Comparison of ENCODE assay signal across 19 mouse cellular contexts in the genomic region with DNA sequence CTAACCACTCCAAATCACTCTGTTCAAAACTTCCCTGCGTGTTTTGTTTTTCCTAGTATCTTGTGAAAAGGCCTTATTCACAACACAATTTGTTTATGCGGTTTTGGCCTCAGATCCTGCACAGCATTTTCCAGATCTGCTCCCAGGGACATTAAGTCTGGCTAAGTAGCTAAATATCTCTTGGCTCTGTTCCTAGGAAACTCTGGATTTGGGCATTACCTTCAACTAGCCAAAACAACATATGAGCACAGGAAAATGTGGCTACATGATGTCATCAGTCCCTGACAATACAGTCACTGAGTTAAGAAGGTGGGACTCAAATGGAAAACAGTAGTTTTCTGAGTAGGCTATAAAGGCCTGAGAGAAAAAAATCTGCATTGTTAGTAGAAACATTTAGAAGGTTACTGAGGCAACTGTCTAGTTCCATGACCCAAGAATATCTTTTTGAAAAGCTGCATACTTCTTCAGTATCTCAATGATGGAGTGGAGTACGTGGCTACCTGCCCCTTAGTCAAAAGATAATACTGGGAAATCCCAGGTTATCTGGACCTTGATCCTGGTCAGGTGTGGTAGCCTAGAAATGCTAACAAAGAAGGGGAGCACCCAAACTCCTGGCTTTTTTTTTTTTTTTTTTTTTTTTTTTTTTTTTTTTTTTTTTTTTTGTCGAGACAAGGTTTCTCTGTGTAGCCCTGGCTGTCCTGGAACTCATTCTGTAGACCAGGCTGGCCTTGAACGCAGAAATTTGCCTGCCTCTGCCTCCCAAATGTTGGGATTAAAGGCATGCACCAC. TPM values are rescaled to one million over a fixed set of nuclear protein-coding genes. Genes with fewer than 3 reads are reported as not detected.
DNase-seq lines count a peak whose midpoint lies in the region; ATAC-seq and TF ChIP-seq lines count a peak whose summit lies in the region.
"Had no signal": no experiment of that assay in that cellular context is flagged by ENCODE, and none has a peak within 500 bp of the region (broad histone marks: within the 10 kb centered on the region; RNA-seq: fewer than 3 reads in every experiment).

No protein-coding gene starts in this region.

- no peak overlapping the region for H3K4me2 ChIP-seq in forebrain, embryonic 14.5 days (ENCODE audit: low read length)
- H3K4me2 ChIP-seq in liver, embryonic 13.5 days = no peak overlapping the region
- no peak overlapping the region for H3K4me2 ChIP-seq in liver, embryonic 12.5 days
- H3K4me2 ChIP-seq: forebrain, embryonic 13.5 days; heart, embryonic 12.5 days; hindbrain, embryonic 15.5 days had no signal

- H3K36me3 ChIP-seq in forebrain, embryonic 14.5 days (ENCODE audit: control insufficient read depth, insufficient read depth, low read length) = no peaks in the 10 kb centered on the region
- H3K36me3 ChIP-seq in forebrain, embryonic 10.5 days (replicated peaks) = no peaks in the 10 kb centered on the region
- H3K36me3 ChIP-seq in liver, embryonic 13.5 days = no peaks in the 10 kb centered on the region
- H3K36me3 ChIP-seq in liver, embryonic 12.5 days = no peaks in the 10 kb centered on the region
- H3K36me3 ChIP-seq in ES-E14 (ENCODE audit: control insufficient read depth, insufficient read depth, low read length, poor library complexity, severe bottlenecking) = no peaks in the 10 kb centered on the region
- H3K36me3 ChIP-seq: G1E; heart, embryonic 12.5 days; hindbrain, embryonic 10.5 days; hindbrain, embryonic 15.5 days had no signal

- H3K27ac ChIP-seq in forebrain, embryonic 14.5 days (ENCODE audit: low read depth, low read length) = no peak overlapping the region
- no peak overlapping the region for H3K27ac ChIP-seq in forebrain, embryonic 10.5 days
- peak overlapping the region; percentile 29; the same call in 1 of the 2 replicates for H3K27ac ChIP-seq in liver, embryonic 13.5 days
- H3K27ac ChIP-seq in liver, embryonic 12.5 days = no peak overlapping the region; the same call in 1 of the 2 replicates
- H3K27ac ChIP-seq in ES-E14 (ENCODE audit: insufficient read depth, low read depth, low read length, poor library complexity, severe bottlenecking) = no peak overlapping the region
- H3K27ac ChIP-seq: forebrain, embryonic 13.5 days; heart, adult 2 months; hindbrain, embryonic 10.5 days; hindbrain, embryonic 15.5 days had no signal

- 68% methylated on average over 5 of the region's 5 CpGs for WGBS in forebrain, embryonic 14.5 days
- 88% methylated on average over 5 of the region's 5 CpGs for WGBS in forebrain, embryonic 10.5 days
- WGBS in liver, embryonic 13.5 days (ENCODE audit: insufficient replicate concordance) = 55% methylated on average over 5 of the region's 5 CpGs
- 65% methylated on average over 5 of the region's 5 CpGs for WGBS in liver, embryonic 12.5 days (ENCODE audit: insufficient replicate concordance)

- no peaks in the 10 kb centered on the region for H3K27me3 ChIP-seq in forebrain, embryonic 14.5 days (replicated peaks; ENCODE audit: control insufficient read depth, insufficient read depth, low read length)
- no peaks in the 10 kb centered on the region for H3K27me3 ChIP-seq in forebrain, embryonic 10.5 days (ENCODE audit: poor library complexity, severe bottlenecking)
- H3K27me3 ChIP-seq in liver, embryonic 13.5 days = no peaks in the 10 kb centered on the region
- H3K27me3 ChIP-seq in liver, embryonic 12.5 days (replicated peaks) = no peaks in the 10 kb centered on the region
- H3K27me3 ChIP-seq: forebrain, embryonic 13.5 days; heart, embryonic 12.5 days; hindbrain, embryonic 15.5 days had no signal

- H3K9ac ChIP-seq in forebrain, embryonic 14.5 days (ENCODE audit: low read length) = no peak overlapping the region
- no peak overlapping the region for H3K9ac ChIP-seq in liver, embryonic 13.5 days
- no peak overlapping the region for H3K9ac ChIP-seq in liver, embryonic 12.5 days
- H3K9ac ChIP-seq in ES-E14 (ENCODE audit: insufficient read depth, low read depth, low read length, poor library complexity, severe bottlenecking) = no peak overlapping the region
- H3K9ac ChIP-seq: forebrain, embryonic 13.5 days; heart, embryonic 12.5 days; hindbrain, embryonic 15.5 days had no signal

- peak; percentile 56 for DNase-seq in forebrain, embryonic 14.5 days (ENCODE audit: low spot score)
- DNase-seq in forebrain, embryonic 10.5 days (ENCODE audit: extremely low spot score, low spot score) = no peak
- no peak for DNase-seq in liver, embryonic 13.5 days
- DNase-seq in ES-E14 (ENCODE audit: low read depth, low spot score) = no peak
- peak; percentile 49 for DNase-seq in fibroblast of lung, adult 2 months (ENCODE audit: low read depth)
- no peak for DNase-seq in thymus, postnatal 36 days
- DNase-seq: adrenal gland, postnatal 25 days; cerebellum, postnatal 10 days; gastrocnemius, postnatal 14 days; heart, adult 2 months had no signal

- no peaks in the 10 kb centered on the region for H3K4me1 ChIP-seq in forebrain, embryonic 14.5 days (ENCODE audit: control insufficient read depth, insufficient read depth, low read length)
- H3K4me1 ChIP-seq in forebrain, embryonic 10.5 days = no peaks in the 10 kb centered on the region
- H3K4me1 ChIP-seq in liver, embryonic 13.5 days (replicated peaks) = no peaks in the 10 kb centered on the region
- H3K4me1 ChIP-seq in liver, embryonic 12.5 days = no peaks in the 10 kb centered on the region
- no peaks in the 10 kb centered on the region for H3K4me1 ChIP-seq in ES-E14 (ENCODE audit: control insufficient read depth in 2 of 2, insufficient read depth in 2 of 2, low read length in 2 of 2, poor library complexity in 1 of 2)
- H3K4me1 ChIP-seq: forebrain, embryonic 13.5 days; hindbrain, embryonic 10.5 days; hindbrain, embryonic 15.5 days had no signal

- H3K4me3 ChIP-seq in forebrain, embryonic 14.5 days (ENCODE audit: low read depth, low read length) = no peak overlapping the region
- H3K4me3 ChIP-seq in forebrain, embryonic 10.5 days = no peak overlapping the region
- H3K4me3 ChIP-seq in liver, embryonic 13.5 days (replicated peaks) = no peak overlapping the region
- no peak overlapping the region for H3K4me3 ChIP-seq in liver, embryonic 12.5 days
- no peak overlapping the region for H3K4me3 ChIP-seq in ES-E14 (ENCODE audit: insufficient read depth in 1 of 2, low read depth in 1 of 2, low read length in 2 of 2, poor library complexity in 1 of 2, severe bottlenecking in 1 of 2)
- H3K4me3 ChIP-seq: forebrain, embryonic 13.5 days; heart, adult 2 months; heart, embryonic 12.5 days; hindbrain, embryonic 10.5 days; hindbrain, embryonic 15.5 days had no signal

- in situ Hi-C loops in ES-E14 (cut with MboI; ENCODE audit: low sequenced_read_pairs in 2 of 2, unreplicated experiment in 2 of 2) = no loop called here

- ATAC-seq in forebrain, embryonic 14.5 days = no peak
- no peak for ATAC-seq in liver, embryonic 13.5 days (ENCODE audit: low read depth)
- no peak for ATAC-seq in liver, embryonic 12.5 days
- ATAC-seq: forebrain, embryonic 13.5 days; inflammation-experienced regulatory T-cells, adult 6 months; intestine, postnatal 0 days had no signal

- no peaks in the 10 kb centered on the region for H3K9me3 ChIP-seq in forebrain, embryonic 14.5 days (replicated peaks; ENCODE audit: control insufficient read depth, low read length)
- no peaks in the 10 kb centered on the region for H3K9me3 ChIP-seq in forebrain, embryonic 10.5 days
- no peaks in the 10 kb centered on the region for H3K9me3 ChIP-seq in liver, embryonic 13.5 days (replicated peaks)
- no peaks in the 10 kb centered on the region for H3K9me3 ChIP-seq in liver, embryonic 12.5 days (replicated peaks)
- no peaks in the 10 kb centered on the region for H3K9me3 ChIP-seq in ES-E14 (ENCODE audit: control insufficient read depth, insufficient read depth, low read depth, low read length)
- H3K9me3 ChIP-seq: forebrain, embryonic 13.5 days; G1E; heart, embryonic 12.5 days; hindbrain, embryonic 10.5 days; hindbrain, embryonic 15.5 days had no signal

TF ChIP-seq in ES-E14, 5 proteins besides CTCF, POLR2A, EP300 and RAD21:
- TF ChIP-seq ZC3H11A (IDR thresholded peaks at IDR 0.05; ENCODE audit: borderline replicate concordance, low read depth, low read length) = no peak
- peak; percentile 70; the same call in 1 of the 2 replicates for TF ChIP-seq ZNF384 (IDR thresholded peaks at IDR 0.05; ENCODE audit: low read depth, low read length)

RNA-seq across cellular contexts. Expression of a gene that starts 8.5 kb away (rescaled TPM):
- polyA plus RNA-seq in forebrain, embryonic 14.5 days (2014; fragmentation: Nextera tagmentation; extraction: Ambion mirVana) = 0.32 and 0.73 TPM in 2 replicates
- polyA plus RNA-seq in forebrain, embryonic 10.5 days (2016; fragmentation: Nextera tagmentation; extraction: Ambion mirVana) = 1.3 and 2.7 TPM in 2 replicates
- 0.10 and 0.13 TPM in 2 replicates for polyA plus RNA-seq in liver, embryonic 13.5 days (2015; fragmentation: Nextera tagmentation; extraction: Ambion mirVana)
- 0.07 and 0.22 TPM in 2 replicates for polyA plus RNA-seq in liver, embryonic 12.5 days (2016; fragmentation: Nextera tagmentation; extraction: Ambion mirVana)
- not detected in 2 replicates for total RNA-seq in ES-E14 (2012; rRNA removed)
- total RNA-seq: adrenal gland, adult 18-20 months; adrenal gland, postnatal 25 days had no signal
- polyA plus RNA-seq: G1E had no signal

RNA-seq across cellular contexts. Expression of a gene that starts 49.9 kb away (rescaled TPM):
- 2.1 and 2.5 TPM in 2 replicates for polyA plus RNA-seq in forebrain, embryonic 14.5 days (2014; fragmentation: Nextera tagmentation; extraction: Ambion mirVana)
- polyA plus RNA-seq in forebrain, embryonic 10.5 days (2016; fragmentation: Nextera tagmentation; extraction: Ambion mirVana) = 2.5 and 2.7 TPM in 2 replicates
- polyA plus RNA-seq in liver, embryonic 13.5 days (2015; fragmentation: Nextera tagmentation; extraction: Ambion mirVana) = 7.1 and 7.5 TPM in 2 replicates
- 7.5 and 8.0 TPM in 2 replicates for polyA plus RNA-seq in liver, embryonic 12.5 days (2016; fragmentation: Nextera tagmentation; extraction: Ambion mirVana)
- 65.8 and 105 TPM in 2 replicates for total RNA-seq in ES-E14 (2012; rRNA removed)
- polyA plus RNA-seq: G1E had no signal

Comparison
In these comparisons a context has a peak if more than half of its experiments do, and no peak if none do; other contexts are left out.
1. DNase-seq: peak in forebrain, embryonic 14.5 days (single experiment) and fibroblast of lung, adult 2 months (single experiment); none in forebrain, embryonic 10.5 days (single experiment), liver, embryonic 13.5 days (single experiment), ES-E14 (single experiment) and thymus, postnatal 36 days (0 of 2).